Mouse (Mus musculus): ENCODE measurements at regions not wholly inside any gene's neighbourhood (a gene's known extent, or its start where the extent isn't known, plus 50 kb on each side); places are given as distances from the start of the nearest gene placed in this dataset.

- no peak for DNase-seq
Measured at GRCm38 (mm10) chr11:94882687-94883383, 53.2 kb upstream of the Col1a1 start.

- DNase-seq, result no peak
Measured at GRCm38 (mm10) chr11:94881982-94882686, 53.9 kb upstream of the Col1a1 start.

DNA sequence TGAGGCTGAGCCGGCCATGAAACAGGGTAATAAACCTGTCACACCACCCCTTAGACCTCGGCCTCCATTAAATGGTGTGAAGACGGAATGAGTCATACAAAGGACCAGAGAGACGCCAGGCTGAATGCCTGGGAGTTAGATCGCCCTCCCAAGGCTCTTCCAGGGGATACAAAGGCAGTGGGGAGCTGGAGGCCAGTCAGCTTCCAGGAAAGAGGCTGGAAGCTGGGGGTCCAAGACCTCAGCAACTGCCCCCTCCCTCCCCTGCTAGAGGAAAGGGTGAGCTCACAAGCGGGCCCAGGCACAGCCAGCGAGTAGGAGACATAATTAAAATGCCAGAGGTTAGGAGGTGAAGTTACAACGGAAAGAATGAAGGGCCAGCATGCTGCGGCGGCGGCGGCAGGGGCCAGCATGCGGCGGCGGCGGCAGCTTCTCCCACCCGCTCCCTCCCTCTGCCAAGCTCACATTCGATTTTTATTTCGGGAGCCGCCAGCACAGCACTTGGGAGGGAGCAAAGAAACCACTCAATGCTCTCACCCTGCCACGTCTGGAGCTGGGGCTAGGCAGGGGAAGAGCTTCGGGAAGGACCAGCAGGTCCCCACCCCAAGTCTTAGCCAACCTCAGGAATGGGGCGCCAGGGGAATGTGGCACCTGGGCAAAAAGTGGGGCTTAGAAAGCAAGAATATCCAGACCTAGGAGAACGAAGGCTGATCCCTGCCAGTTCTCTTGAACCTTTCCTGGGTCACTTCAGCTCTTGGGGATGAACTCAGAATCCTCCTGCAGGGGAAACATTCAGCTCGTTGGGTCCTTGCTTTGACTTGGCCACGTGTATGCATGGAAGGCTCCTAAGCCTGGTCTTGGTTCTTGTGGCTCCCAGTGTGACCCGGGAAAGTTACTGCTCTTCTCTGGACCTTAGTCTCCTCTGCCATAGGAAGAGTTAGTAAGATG lies 54.9 kb upstream of the Col1a1 start:
- no peak for DNase-seq

DNA sequence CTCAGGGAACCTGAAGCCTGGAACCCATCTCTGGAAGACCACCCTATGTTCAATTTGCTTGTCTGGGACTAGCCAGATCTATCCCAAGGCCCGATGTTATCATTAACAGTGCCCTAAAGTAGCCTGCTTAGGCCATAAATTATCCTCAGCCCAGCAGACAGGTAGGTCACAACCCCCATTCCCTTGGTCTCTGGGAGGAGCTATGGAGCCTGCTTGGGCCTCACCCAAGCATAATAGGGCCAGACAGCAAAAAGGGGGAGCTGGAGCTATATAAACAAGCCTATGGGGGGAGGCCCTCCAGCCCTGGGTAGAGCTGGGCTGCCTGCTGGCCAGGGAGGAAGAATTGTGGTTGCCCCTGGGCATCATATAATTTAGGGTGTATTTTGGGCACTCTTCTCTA lies 59.3 kb upstream of the Col1a1 start:
- no peak for DNase-seq

DNA sequence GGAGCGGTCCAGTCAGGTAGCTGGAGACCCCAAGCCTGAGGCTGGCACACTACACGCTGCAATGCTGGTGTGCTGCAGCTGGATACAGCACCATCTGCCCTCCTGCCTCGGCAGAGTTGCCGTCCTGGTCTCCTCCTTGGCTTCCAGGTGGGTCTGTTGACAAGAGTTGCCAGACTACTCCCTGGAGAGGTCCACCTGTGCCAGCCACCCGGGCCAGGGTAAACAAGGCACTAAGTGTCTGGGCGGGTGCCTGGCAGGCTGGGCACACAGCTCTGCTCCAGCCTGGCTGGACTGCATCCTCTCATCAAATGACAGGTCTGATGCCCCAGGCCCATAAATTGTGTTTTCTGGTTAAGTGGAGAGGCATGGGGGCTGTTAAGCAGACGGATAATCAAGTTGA lies 61.0 kb upstream of the Col1a1 start:
- no peak for DNase-seq

GRCm38 (mm10) chr11:94874155-94874561 lies 61.9 kb upstream of the Col1a1 start:
- DNase-seq, result no peak

GRCm38 (mm10) chr11:94873693-94874092 lies 62.3 kb upstream of the Col1a1 start:
- DNase-seq, result no peak

- no peak for DNase-seq
Measured at GRCm38 (mm10) chr11:94872921-94873320, 63.1 kb upstream of the Col1a1 start.

DNA sequence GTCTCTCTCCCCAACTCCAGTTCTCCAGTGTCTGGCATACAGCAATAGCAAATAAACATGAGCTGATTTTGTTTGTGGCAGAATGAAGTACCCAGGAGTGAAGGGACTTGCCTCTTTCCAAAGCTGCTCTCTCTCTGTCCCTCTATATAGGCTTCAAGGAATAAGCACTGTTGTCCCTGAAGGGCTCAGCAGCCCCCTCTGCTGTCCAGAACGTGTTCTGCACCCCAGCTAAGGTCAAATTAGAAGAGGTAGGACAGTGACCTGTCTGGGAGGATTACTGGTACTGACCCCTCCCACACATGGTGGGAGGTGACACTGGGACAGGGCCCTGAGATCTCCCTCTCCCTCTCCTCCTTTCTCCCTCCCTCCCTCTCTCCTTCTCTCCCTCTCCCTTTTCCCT lies 65.7 kb upstream of the Col1a1 start:
- peak; percentile 49 to 54 for DNase-seq

GRCm38 (mm10) chr11:94869866-94870265 lies 66.2 kb upstream of the Col1a1 start:
- DNase-seq, result peak in 1 of 2 experiments; percentile 20

GRCm38 (mm10) chr11:94866176-94866967 lies 69.7 kb upstream of the Col1a1 start:
- DNase-seq, result peak; percentile 81 to 87

- no peak for DNase-seq
Measured at GRCm38 (mm10) chr11:94850129-94850528, 67.6 kb upstream of the Tmem92 start.

GRCm38 (mm10) chr11:94839133-94839532 lies 56.6 kb upstream of the Tmem92 start:
- DNase-seq, result no peak

- no peak for DNase-seq
Measured at GRCm38 (mm10) chr11:94838140-94838539, 55.6 kb upstream of the Tmem92 start.

- DNase-seq, result no peak
Measured at GRCm38 (mm10) chr11:94836347-94836746, 53.8 kb upstream of the Tmem92 start.

DNA sequence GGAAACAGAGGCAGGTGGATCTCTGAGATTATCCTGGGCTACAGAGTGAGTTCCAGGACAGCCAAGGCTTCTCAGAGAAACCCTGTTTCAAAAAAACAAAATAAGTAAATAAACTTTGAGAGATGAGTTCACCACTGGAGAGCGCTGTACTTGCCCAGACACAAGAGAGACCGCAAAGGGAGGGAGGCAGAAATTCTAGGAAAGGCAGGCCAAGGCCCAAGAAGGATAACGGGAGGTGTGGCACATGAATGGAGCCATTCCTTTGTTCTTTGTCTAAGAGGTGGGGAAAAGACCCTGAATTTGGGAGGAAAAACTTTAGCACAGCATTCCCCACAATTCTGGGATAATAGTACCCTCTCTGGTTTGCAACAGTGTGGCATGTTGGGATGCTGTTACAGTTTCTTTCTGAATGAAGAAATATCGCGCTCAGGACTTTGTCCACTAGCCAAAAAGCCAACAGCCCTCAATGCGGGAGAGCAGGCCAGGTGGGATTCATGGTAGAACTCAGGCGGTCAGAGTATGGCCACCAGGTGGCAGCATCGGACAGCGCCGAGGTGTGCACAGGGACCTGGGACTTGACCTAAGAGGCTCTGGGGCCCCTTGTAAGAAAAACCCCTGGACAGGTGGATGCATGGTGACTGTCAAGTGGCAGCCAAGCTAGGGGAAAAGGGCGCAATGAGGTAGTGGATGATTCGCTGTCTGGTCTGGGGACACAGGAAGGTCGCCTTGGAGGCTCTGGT lies 49.9 kb upstream of the Tmem92 start:
- peak; percentile 59 to 65 for DNase-seq

Data from cerebellum, postnatal 36 days (tissue).